Mouse (Mus musculus) forebrain, embryonic 14.5 days (tissue): ENCODE results near the gene Kif16b. TPM values are rescaled to one million over a fixed set of nuclear protein-coding genes. Genes with fewer than 3 reads are reported as not detected.

Experiments used
- ATAC-seq: fragments of 200-750 bp; cut with Nextera tagmentation; 2 replicates; pipeline ENCODE4 v1.8.0; 2017; ENCODE audit warnings: mild to moderate bottlenecking, moderate library complexity
- DNase-seq: peaks from one replicate; pipeline ENCODE4 v3.0.0-alpha.2; 2015; ENCODE audit warnings: low spot score
- H3K27ac ChIP-seq: fragments of 300-500 bp; sonication (generic); 2 replicates; pipeline ENCODE4 v1.5.1; 2014; ENCODE audit warnings: low read depth, mild to moderate bottlenecking, control low read depth, low read length, moderate library complexity
- H3K27me3 ChIP-seq: fragments of 300-500 bp; sonication (generic); replicated peaks from 2 replicates; pipeline ENCODE4 v1.6.1; 2014; ENCODE audit warnings: low read length, control low read depth, mixed read lengths; ENCODE audit not compliant: control insufficient read depth, insufficient read depth
- H3K36me3 ChIP-seq: fragments of 300-500 bp; sonication (generic); 2 replicates; pipeline ENCODE4 v1.6.1; 2014; ENCODE audit warnings: low read length, control low read depth; ENCODE audit not compliant: control insufficient read depth, insufficient read depth
- H3K4me1 ChIP-seq: fragments of 300-500 bp; sonication (generic); 2 replicates; pipeline ENCODE4 v1.6.1; 2014; ENCODE audit warnings: antibody characterized with exemption, low read length, control low read depth; ENCODE audit not compliant: control insufficient read depth, insufficient read depth
- H3K4me2 ChIP-seq: fragments of 300-500 bp; sonication (generic); 2 replicates; pipeline ENCODE4 v1.6.1; 2014; ENCODE audit warnings: mild to moderate bottlenecking, control low read depth, low read length
- H3K4me3 ChIP-seq: fragments of 300-500 bp; sonication (generic); 2 replicates; pipeline ENCODE4 v1.5.1; 2014; ENCODE audit warnings: low read depth, low read length, control low read depth
- H3K9ac ChIP-seq: fragments of 300-500 bp; sonication (generic); 2 replicates; pipeline ENCODE4 v1.6.1; 2014; ENCODE audit warnings: mild to moderate bottlenecking, low read length, control low read depth, moderate library complexity
- H3K9me3 ChIP-seq: fragments of 300-500 bp; sonication (generic); replicated peaks from 2 replicates; pipeline ENCODE4 v1.6.1; 2016; ENCODE audit warnings: low read length, control low read depth, mixed read lengths; ENCODE audit not compliant: control insufficient read depth
- WGBS: fragments of 180-500 bp; shearing (Covaris S2); extraction: QIAGEN DNeasy Blood & Tissue Kit; methylation state at CpG from one replicate; pipeline ENCODE4 v1.1.7; 2014; 5-methylcytosine and 5-hydroxymethylcytosine counted together
- polyA plus RNA-seq: library from polyadenylated mRNA; unstranded; fragments of >200 nt; fragmentation: Nextera tagmentation; extraction: Ambion mirVana; gene quantifications from 2 replicates; pipeline ENCODE4 v1.2.1, GENCODE M21; 2014

Kif16b gene
- polyA plus RNA-seq, 1 experiment from 2014 or later: 3.0 TPM

DNA sequence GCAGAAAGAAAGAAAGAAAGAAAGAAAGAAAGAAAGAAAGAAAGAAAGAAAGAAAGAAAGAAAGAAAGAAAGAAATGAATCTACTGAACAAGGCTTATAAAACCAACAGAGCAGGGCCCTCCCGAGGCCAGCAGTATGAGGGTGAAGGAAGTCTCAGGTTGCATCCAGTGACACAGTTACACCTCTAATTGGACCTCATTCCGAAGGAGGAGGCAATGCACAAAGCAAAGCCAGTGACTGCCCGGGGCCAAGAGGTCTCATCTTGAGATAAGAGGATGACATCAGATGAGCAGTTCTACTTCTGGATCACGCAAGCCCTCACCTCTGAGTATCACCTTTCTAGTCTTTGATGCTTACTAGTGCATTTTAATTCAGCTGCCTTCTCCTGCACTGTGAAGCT lies 20.2 kb downstream of the Kif16b start:
- H3K36me3 ChIP-seq: no peaks in the 10 kb centered on the region
- no peak overlapping the region for H3K9ac ChIP-seq
- 55% methylated on average over 4 of the region's 4 CpGs for WGBS
- H3K27ac ChIP-seq: no peak overlapping the region
- ATAC-seq (no peak), DNase-seq (no peak)
- H3K4me3 ChIP-seq: no peak overlapping the region
- no peaks in the 10 kb centered on the region for H3K4me1 ChIP-seq
- no peak overlapping the region for H3K4me2 ChIP-seq
- H3K27me3 ChIP-seq: no peaks in the 10 kb centered on the region
- H3K9me3 ChIP-seq: no peaks in the 10 kb centered on the region

DNA sequence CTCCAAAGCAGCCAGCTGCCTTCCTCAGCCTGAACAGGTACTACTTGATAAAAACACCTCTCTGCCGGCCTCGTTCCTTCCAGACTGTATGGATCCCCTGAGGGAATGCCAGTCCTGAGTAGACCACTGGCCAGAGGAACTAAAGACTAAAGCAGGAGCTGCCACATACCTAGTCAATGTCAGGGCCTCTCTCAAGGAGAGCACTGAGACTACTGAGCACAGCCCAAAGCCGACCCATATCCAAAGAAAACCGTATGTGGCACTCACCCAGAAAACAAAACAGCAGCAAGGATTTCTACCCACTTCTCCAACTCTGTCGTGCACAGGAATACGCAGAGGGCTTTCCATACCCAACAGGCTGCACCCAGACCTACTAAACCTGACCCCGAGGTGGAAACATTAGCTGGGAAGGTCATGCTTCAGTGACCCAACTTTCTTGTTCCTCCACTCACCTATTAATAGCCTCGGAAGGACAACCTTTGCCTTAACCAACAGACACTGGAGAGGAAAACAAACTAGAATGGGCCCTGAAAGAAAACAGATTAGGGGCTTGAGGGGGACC lies 22.0 kb downstream of the Kif16b start:
- H3K4me2 ChIP-seq: no peak overlapping the region

DNA sequence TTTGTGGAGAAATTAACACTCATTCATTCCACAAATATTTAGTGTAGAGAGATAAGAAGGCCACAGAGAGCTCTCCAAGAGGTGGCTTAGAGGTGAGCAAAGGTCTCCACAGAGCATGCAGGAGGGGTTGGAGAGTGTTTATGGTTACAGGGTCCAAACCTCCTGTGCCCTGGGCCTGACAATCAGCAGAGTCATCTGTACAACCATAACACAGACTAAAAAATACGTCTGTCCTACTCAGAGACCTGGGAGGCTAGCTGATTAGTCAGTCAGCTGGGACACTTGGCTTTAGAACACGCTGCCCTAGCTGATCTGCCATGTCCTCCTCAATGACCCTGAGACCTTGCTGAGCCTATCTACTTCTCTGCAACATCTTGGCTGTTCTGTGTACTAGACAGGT lies 24.7 kb downstream of the Kif16b start:
- no peak for DNase-seq
- Histone ChIP-seq H3K9ac (no peak overlapping the region), H3K9me3 (no peaks in the 10 kb centered on the region), H3K36me3 (no peaks in the 10 kb centered on the region), H3K4me1 (no peaks in the 10 kb centered on the region), H3K4me2 (no peak overlapping the region), H3K4me3 (no peak overlapping the region), H3K27ac (no peak overlapping the region), H3K27me3 (no peaks in the 10 kb centered on the region)
- ATAC-seq: no peak
- WGBS: 83% methylated on average over 2 of the region's 2 CpGs

More for the DNA sequence above, 22.0 kb downstream of the Kif16b start:
- DNase-seq: no peak
- Histone ChIP-seq H3K27ac (no peak overlapping the region), H3K4me3 (no peak overlapping the region), H3K27me3 (no peaks in the 10 kb centered on the region), H3K9ac (no peak overlapping the region), H3K4me1 (no peaks in the 10 kb centered on the region), H3K36me3 (no peaks in the 10 kb centered on the region), H3K9me3 (no peaks in the 10 kb centered on the region)
- WGBS: 84% methylated on average over 8 of the region's 8 CpGs
- ATAC-seq: no peak

DNA sequence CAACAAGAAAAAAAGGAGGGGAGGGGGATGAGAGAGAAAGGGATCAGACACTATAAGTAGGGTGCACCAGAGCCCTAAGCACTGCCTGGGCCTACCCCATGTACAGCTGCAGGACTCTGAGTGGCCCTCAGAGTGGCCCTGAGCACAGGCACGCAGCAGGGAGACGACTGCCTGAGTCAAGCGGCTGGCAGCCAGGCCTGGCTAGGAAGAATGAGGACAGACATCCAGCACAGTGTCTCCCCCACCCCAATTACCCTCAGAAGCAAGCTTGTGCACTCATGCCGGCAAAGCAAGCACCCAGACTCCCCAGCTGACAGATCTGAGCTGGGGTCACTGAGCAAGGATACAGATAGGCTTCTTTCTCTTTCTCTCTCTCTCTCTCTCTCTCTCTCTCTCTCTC lies 25.4 kb downstream of the Kif16b start:
- no peak overlapping the region for H3K4me3 ChIP-seq
- no peak overlapping the region for H3K27ac ChIP-seq
- H3K27me3 ChIP-seq: no peaks in the 10 kb centered on the region
- DNase-seq (no peak), ATAC-seq (no peak)
- H3K9me3 ChIP-seq: no peaks in the 10 kb centered on the region
- no peaks in the 10 kb centered on the region for H3K36me3 ChIP-seq
- H3K9ac ChIP-seq: no peak overlapping the region
- H3K4me2 ChIP-seq: no peak overlapping the region
- 67% methylated on average over 4 of the region's 4 CpGs for WGBS
- H3K4me1 ChIP-seq: no peaks in the 10 kb centered on the region

DNA sequence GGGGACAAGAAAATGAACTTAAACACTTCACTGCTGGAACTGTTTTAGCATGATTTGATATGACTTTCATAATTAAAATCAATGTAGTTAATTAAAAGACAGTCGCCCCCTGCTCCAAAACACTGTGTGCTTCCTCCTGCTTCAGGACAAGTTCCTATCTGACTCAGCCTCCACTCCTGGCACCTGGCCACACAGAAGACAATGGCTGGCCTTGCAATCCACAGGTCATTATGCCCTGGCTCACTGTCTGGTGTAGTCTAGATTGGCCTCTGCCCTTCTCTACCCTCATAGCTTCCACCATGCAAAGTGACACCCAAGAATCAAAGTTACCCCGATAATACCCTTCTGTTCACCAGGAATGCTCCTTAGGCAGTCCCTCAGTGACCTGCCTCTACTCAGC lies 26.8 kb downstream of the Kif16b start:
- no peaks in the 10 kb centered on the region for H3K36me3 ChIP-seq
- no peaks in the 10 kb centered on the region for H3K27me3 ChIP-seq
- DNase-seq (no peak), ATAC-seq (no peak)
- H3K9me3 ChIP-seq: no peaks in the 10 kb centered on the region
- H3K4me1 ChIP-seq: no peaks in the 10 kb centered on the region
- no peak overlapping the region for H3K27ac ChIP-seq
- 89% methylated on average over 2 of the region's 2 CpGs for WGBS
- no peak overlapping the region for H3K4me2 ChIP-seq
- H3K4me3 ChIP-seq: no peak overlapping the region
- H3K9ac ChIP-seq: no peak overlapping the region

DNA sequence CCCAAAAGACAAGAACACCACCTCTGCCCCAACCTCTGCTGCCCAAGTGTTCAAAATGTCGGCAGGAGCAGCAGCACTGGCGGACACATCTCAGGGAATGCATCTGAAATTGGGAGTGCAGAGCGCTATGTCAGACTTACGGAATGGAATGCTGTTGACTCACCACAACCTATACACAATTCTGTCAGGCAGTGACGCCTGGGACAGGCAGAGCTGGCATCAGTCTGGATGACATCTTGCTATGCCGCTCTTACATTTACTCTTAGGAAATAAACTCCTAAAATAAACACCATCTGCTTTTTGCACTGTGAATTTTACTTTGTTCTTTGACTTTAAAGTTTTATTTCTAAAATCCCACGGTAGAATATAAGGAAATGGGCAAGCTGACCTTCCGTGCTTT lies 31.3 kb downstream of the Kif16b start:
- H3K36me3 ChIP-seq: no peaks in the 10 kb centered on the region
- peak; percentile 17 for DNase-seq
- no peak overlapping the region for H3K9ac ChIP-seq
- no peak overlapping the region for H3K4me3 ChIP-seq
- H3K9me3 ChIP-seq: no peaks in the 10 kb centered on the region
- no peaks in the 10 kb centered on the region for H3K4me1 ChIP-seq
- H3K27ac ChIP-seq: no peak overlapping the region
- no peak overlapping the region for H3K4me2 ChIP-seq
- no peaks in the 10 kb centered on the region for H3K27me3 ChIP-seq
- ATAC-seq: no peak
- WGBS: 89% methylated on average over 8 of the region's 8 CpGs

DNA sequence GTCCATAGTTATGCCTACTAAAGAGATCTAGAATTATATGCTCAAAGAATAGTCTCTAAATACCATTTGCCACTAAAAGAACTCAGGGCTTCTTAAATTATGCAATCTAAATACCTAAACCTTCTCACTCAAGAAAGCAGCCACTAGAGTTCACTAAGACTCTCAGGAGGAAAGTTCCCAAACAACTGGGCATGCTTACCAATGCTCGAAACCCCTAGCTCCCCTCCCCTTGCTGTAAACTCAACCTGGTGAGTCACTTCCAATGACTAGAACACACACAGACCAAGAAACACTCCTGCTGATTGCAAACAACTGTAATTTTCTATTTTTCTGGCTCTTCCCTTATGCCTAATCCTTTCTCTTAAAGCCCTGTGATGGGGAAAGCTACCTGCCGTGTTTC lies 33.9 kb downstream of the Kif16b start:
- WGBS: 89% methylated on average over 2 of the region's 2 CpGs
- ATAC-seq: no peak

DNA sequence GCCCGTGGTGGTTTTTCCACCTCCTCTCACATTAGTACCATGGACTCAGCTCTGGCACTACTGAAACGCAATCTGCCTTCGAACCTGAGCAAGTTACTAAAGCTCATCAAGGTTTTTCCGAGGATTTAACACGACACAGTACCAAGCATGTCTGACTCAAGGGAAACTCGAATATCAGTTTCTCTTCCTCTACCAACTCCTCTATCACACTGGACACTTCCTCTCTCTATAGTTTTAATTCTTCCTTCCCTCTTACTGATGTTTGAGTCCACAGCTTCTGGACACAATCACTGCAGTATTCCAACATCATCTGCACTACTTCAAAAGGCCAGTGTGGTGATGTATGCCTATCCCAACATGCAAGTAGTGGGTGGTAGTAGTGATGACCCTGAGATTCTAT lies 40.3 kb downstream of the Kif16b start:
- ATAC-seq: no peak
- no peak for DNase-seq
- Histone ChIP-seq H3K36me3 (0 out of 2 replicates have a peak, but pooled peaks cover 2% of the 10 kb centered on the region), H3K9me3 (no peaks in the 10 kb centered on the region), H3K27ac (no peak overlapping the region), H3K4me1 (no peaks in the 10 kb centered on the region), H3K27me3 (no peaks in the 10 kb centered on the region), H3K4me3 (no peak overlapping the region), H3K4me2 (no peak overlapping the region), H3K9ac (no peak overlapping the region)
- 84% methylated on average over 6 of the region's 6 CpGs for WGBS

More for the DNA sequence above, 33.9 kb downstream of the Kif16b start:
- Histone ChIP-seq H3K4me2 (no peak overlapping the region), H3K4me1 (no peaks in the 10 kb centered on the region), H3K9ac (no peak overlapping the region), H3K27me3 (no peaks in the 10 kb centered on the region), H3K4me3 (no peak overlapping the region), H3K27ac (no peak overlapping the region), H3K9me3 (no peaks in the 10 kb centered on the region), H3K36me3 (0 out of 2 replicates have a peak, but pooled peaks cover 2% of the 10 kb centered on the region)
- no peak for DNase-seq

DNA sequence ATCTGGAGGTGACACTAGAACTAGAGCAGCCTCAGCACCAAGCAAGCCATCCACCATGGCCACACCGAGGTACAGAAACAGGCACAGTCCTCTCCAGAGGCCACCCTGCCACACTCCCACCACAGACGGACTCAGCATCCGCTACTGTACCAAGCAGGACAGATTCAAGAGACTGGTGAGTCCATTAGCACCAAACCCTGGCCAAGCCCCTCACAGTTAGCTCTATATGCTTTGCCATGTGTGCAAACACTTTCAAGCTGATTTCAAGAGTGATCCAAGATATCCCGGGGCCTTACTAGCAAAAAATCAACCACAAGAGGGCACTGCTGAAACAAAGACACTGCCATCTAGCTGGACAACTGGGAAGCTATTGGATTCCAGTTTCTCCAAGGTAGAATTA lies 41.9 kb downstream of the Kif16b start:
- Histone ChIP-seq H3K4me2 (no peak overlapping the region), H3K27me3 (no peaks in the 10 kb centered on the region), H3K4me3 (no peak overlapping the region), H3K36me3 (no peaks in the 10 kb centered on the region), H3K9ac (no peak overlapping the region), H3K27ac (no peak overlapping the region), H3K9me3 (no peaks in the 10 kb centered on the region), H3K4me1 (no peaks in the 10 kb centered on the region)
- DNase-seq (peak; percentile 71), ATAC-seq (peak; percentile 62)
- 59% methylated on average over 4 of the region's 4 CpGs for WGBS
